Mouse (Mus musculus) layer of hippocampus, adult 6 months (tissue): ENCODE results near the gene Tas2r125. TPM values are rescaled to one million over a fixed set of nuclear protein-coding genes. Genes with fewer than 3 reads are reported as not detected.

Experiments
- long read RNA-seq, 2 experiments: library from polyadenylated mRNA; unstranded; transcript quantifications; one replicate each; pipeline ENCODE4 v2.0.0; 2019 to 2020
- polyA plus RNA-seq: library from polyadenylated mRNA; unstranded; fragments of <200 nt; fragmentation: Nextera tagmentation; gene quantifications from 2 replicates; pipeline ENCODE4 v1.2.3, GENCODE M21; 2021

The Tas2r125 gene
- not detected in 2 replicates for polyA plus RNA-seq
- long read RNA-seq, experiment 1, result 0 reads
- long read RNA-seq, experiment 2, result 0 reads

GRCm38 (mm10) chr6:132909351-132909750 is at the start of gene Tas2r125:
TSS of gene Tas2r125 (plus strand) at chr6:132909651.

DNA sequence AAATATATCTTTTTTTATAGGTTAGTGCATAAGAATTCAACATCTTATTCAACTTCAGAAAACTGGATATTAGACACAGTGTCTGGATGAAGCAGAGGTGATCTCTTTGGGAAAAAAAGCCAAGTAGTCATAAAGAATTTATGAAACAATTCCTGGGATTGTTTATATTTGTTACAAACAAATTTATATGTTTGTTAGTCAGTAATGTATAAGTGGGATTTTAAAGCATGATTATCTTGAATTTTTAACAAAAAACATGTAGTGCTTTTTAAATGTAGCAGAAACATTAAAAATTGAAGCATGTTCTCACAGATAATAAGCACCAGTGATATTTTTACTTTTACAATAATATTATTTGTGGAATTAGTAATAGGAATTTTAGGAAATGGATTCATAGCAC is 41.7 kb upstream of the Tas2r125 start, which contains the start of gene Tas2r110:
Gene Tas2r110 (plus strand): TSS at position 301 of the 400 bp plus-strand sequence.

DNA sequence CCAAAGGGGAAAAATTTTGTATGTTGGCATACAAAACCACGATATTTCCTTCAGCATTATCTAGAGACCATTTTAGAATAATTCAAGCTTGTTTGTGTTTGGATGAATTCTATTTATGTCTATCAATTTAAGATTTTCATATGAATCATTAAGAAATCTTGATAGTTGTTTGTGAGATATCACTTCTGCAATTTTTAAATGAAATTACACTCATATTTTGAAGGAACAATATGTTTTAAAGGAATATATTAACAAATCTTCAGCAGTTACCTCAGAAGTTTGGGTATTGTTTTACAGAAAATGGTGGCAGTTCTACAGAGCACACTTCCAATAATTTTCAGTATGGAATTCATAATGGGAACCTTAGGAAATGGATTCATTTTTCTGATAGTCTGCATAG is 16.7 kb upstream of the Tas2r125 start, which contains the start of gene Tas2r113:
Gene Tas2r113 (plus strand): TSS at position 301 of the 400 bp plus-strand sequence.

GRCm38 (mm10) chr6:132950802-132951201 is 41.4 kb downstream of the Tas2r125 start, which contains the start of gene Tas2r129:
TSS of gene Tas2r129 (plus strand) at chr6:132951102.

DNA sequence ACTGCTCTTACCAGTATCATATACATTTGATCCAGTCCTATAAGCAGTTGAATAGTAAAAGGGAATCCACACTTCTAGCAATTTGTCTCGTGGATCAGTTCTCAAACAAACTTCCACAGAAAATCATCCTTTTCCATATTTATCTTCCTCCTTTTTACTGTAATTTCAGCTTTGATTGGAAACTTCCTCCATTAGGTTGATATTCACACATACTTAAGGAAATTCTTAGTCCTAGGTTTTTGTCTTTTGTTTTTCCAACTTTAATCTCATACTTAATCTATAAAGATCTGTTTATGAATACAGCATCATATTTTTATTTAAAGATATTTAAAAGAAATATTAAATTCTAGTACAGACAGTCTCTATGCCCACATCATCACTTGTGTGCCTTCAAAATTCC is 48.4 kb downstream of the Tas2r125 start, which contains the start of gene Tas2r131:
Gene Tas2r131 (minus strand): TSS at position 101 of the 400 bp plus-strand sequence.

Other genes with a start within 250 kb of the Tas2r125 start
- gene Tas2r121, start 208.6 kb upstream of the Tas2r125 start, polyA plus RNA-seq, result not detected in 2 replicates
- gene Tas2r122, start 197.7 kb upstream of the Tas2r125 start, polyA plus RNA-seq, result not detected in 2 replicates
- not detected in 2 replicates for gene Tas2r115, start 171.6 kb upstream of the Tas2r125 start, polyA plus RNA-seq
- gene Tas2r124, start 154.9 kb upstream of the Tas2r125 start, polyA plus RNA-seq, result not detected in 2 replicates
- not detected in 2 replicates for gene Tas2r102, start 147.5 kb upstream of the Tas2r125 start, polyA plus RNA-seq
- not detected in 2 replicates for gene Tas2r136, start 131.5 kb upstream of the Tas2r125 start, polyA plus RNA-seq
- not detected in 2 replicates for gene Tas2r117, start 106.8 kb upstream of the Tas2r125 start, polyA plus RNA-seq
- not detected in 2 replicates for gene Tas2r123, start 62.5 kb upstream of the Tas2r125 start, polyA plus RNA-seq
- not detected in 2 replicates for gene Tas2r116, start 54.2 kb upstream of the Tas2r125 start, polyA plus RNA-seq
- not detected in 2 replicates for gene Tas2r110, start 41.6 kb upstream of the Tas2r125 start, polyA plus RNA-seq
- gene Tas2r113, start 16.6 kb upstream of the Tas2r125 start, polyA plus RNA-seq, result not detected in 2 replicates
- gene Tas2r129, start 41.5 kb downstream of the Tas2r125 start, polyA plus RNA-seq, result not detected in 2 replicates
- gene Tas2r131, start 48.3 kb downstream of the Tas2r125 start, polyA plus RNA-seq, result not detected in 2 replicates
- gene Tas2r109, start 71.3 kb downstream of the Tas2r125 start, polyA plus RNA-seq, result not detected in 2 replicates
- not detected in 2 replicates for gene Tas2r103, start 127.5 kb downstream of the Tas2r125 start, polyA plus RNA-seq
- gene Tas2r140, start 146.2 kb downstream of the Tas2r125 start, polyA plus RNA-seq, result not detected in 2 replicates
- 173 and 191 TPM in 2 replicates for gene Smim10l1, start 195.3 kb downstream of the Tas2r125 start, polyA plus RNA-seq